Comparison of ENCODE assay signal across 8 mouse cellular contexts in genomic region chr5:31200327-31200768, GRCm38 (mm10). TPM values are rescaled to one million over a fixed set of nuclear protein-coding genes. Genes with fewer than 3 reads are reported as not detected.
DNase-seq lines count a peak whose midpoint lies in the region; ATAC-seq lines count a peak whose summit lies in the region.

No protein-coding gene starts in this region.

- 88% methylated on average over 27 of the region's 27 CpGs for WGBS in lung, embryonic 16.5 days
- 92% methylated on average over 27 of the region's 27 CpGs for WGBS in midbrain, embryonic 15.5 days

- peak overlapping the region; percentile 62 for H3K4me2 ChIP-seq in lung, embryonic 16.5 days (ENCODE audit: low read depth, low read length)
- H3K4me2 ChIP-seq in midbrain, embryonic 15.5 days, result peak overlapping the region; percentile 64

- ATAC-seq in lung, embryonic 16.5 days (ENCODE audit: low read depth), result no peak
- ATAC-seq in midbrain, embryonic 15.5 days (replicated peaks), result no peak

- DNase-seq in adrenal gland, postnatal 10 days, result peak; percentile 42
- DNase-seq in adrenal gland, postnatal 14 days, result no peak
- no peak for DNase-seq in lung, postnatal 36 days
- peak; percentile 21 for DNase-seq in induced T-regulatory cell, adult 2 months (ENCODE audit: low read depth)
- DNase-seq in urinary bladder, postnatal 36 days (ENCODE audit: low spot score in 2 of 2), result no peak
- DNase-seq in T-cell, adult 2 months (ENCODE audit: low spot score), result no peak

- peaks cover 4% of the 10 kb centered on the region for H3K9me3 ChIP-seq in lung, embryonic 16.5 days (ENCODE audit: control insufficient read depth, low read length)
- H3K9me3 ChIP-seq in midbrain, embryonic 15.5 days, result peaks cover 4% of the 10 kb centered on the region

- H3K9ac ChIP-seq in lung, embryonic 16.5 days (ENCODE audit: low read length), result no peak overlapping the region
- H3K9ac ChIP-seq in midbrain, embryonic 15.5 days, result no peak overlapping the region

- H3K27ac ChIP-seq in lung, embryonic 16.5 days (ENCODE audit: low read length), result no peak overlapping the region
- H3K27ac ChIP-seq in midbrain, embryonic 15.5 days, result no peak overlapping the region

- H3K36me3 ChIP-seq in lung, embryonic 16.5 days (ENCODE audit: control insufficient read depth, insufficient read depth, low read length), result peaks cover 66% of the 10 kb centered on the region
- peaks cover 74% of the 10 kb centered on the region for H3K36me3 ChIP-seq in midbrain, embryonic 15.5 days (replicated peaks)

- H3K27me3 ChIP-seq in lung, embryonic 16.5 days (ENCODE audit: control insufficient read depth, insufficient read depth, low read depth, low read length), result no peaks in the 10 kb centered on the region
- H3K27me3 ChIP-seq in midbrain, embryonic 15.5 days (replicated peaks), result no peaks in the 10 kb centered on the region

- H3K4me3 ChIP-seq in lung, embryonic 16.5 days (ENCODE audit: low read length), result peak overlapping the region; percentile 80; the same call in 1 of the 2 replicates
- H3K4me3 ChIP-seq in midbrain, embryonic 15.5 days, result 0 out of 2 replicates have a peak overlapping the region, but pooled peaks have one; percentile 4

- peaks cover 11% of the 10 kb centered on the region for H3K4me1 ChIP-seq in lung, embryonic 16.5 days (replicated peaks; ENCODE audit: control insufficient read depth, insufficient read depth, low read length)
- peaks cover 27% of the 10 kb centered on the region for H3K4me1 ChIP-seq in midbrain, embryonic 15.5 days

RNA-seq across cellular contexts. Expression of gene Zfp513, which starts 1.8 kb away (rescaled TPM):
- 10 to 100 TPM; 23.0 to 23.7 TPM for total RNA-seq in adrenal gland, postnatal 10 days (2021)
- 25.8 and 27.9 TPM in 2 replicates for total RNA-seq in adrenal gland, postnatal 14 days (2021)
- polyA plus RNA-seq in lung, embryonic 16.5 days (2015; fragmentation: Nextera tagmentation; extraction: Ambion mirVana), result 5.8 and 6.6 TPM in 2 replicates
- polyA plus RNA-seq in midbrain, embryonic 15.5 days (2015; fragmentation: Nextera tagmentation; extraction: Ambion mirVana), result 17.0 and 19.4 TPM in 2 replicates

RNA-seq across cellular contexts. Expression of gene Eif2b4, which starts 7.1 kb away (rescaled TPM):
- total RNA-seq in adrenal gland, postnatal 10 days (2021), result 10 to 100 TPM; 38.9 to 48.2 TPM
- 42.7 and 64.9 TPM in 2 replicates for total RNA-seq in adrenal gland, postnatal 14 days (2021)
- polyA plus RNA-seq in lung, embryonic 16.5 days (2015; fragmentation: Nextera tagmentation; extraction: Ambion mirVana), result 58.9 and 64.2 TPM in 2 replicates
- 85.0 and 92.1 TPM in 2 replicates for polyA plus RNA-seq in midbrain, embryonic 15.5 days (2015; fragmentation: Nextera tagmentation; extraction: Ambion mirVana)

RNA-seq across cellular contexts. Expression of gene Snx17, which starts 7.3 kb away (rescaled TPM):
- 10 to 100 TPM; 79.2 to 90.3 TPM for total RNA-seq in adrenal gland, postnatal 10 days (2021)
- 85.0 and 95.4 TPM in 2 replicates for total RNA-seq in adrenal gland, postnatal 14 days (2021)
- 144 and 145 TPM in 2 replicates for polyA plus RNA-seq in lung, embryonic 16.5 days (2015; fragmentation: Nextera tagmentation; extraction: Ambion mirVana)
- polyA plus RNA-seq in midbrain, embryonic 15.5 days (2015; fragmentation: Nextera tagmentation; extraction: Ambion mirVana), result 125 and 126 TPM in 2 replicates

RNA-seq across cellular contexts. Expression of gene Ppm1g, which starts 20.1 kb away (rescaled TPM):
- total RNA-seq in adrenal gland, postnatal 10 days (2021), result 100 to 1,000 TPM; 125 to 127 TPM
- total RNA-seq in adrenal gland, postnatal 14 days (2021), result 117 and 121 TPM in 2 replicates
- 122 and 126 TPM in 2 replicates for polyA plus RNA-seq in lung, embryonic 16.5 days (2015; fragmentation: Nextera tagmentation; extraction: Ambion mirVana)
- 191 and 200 TPM in 2 replicates for polyA plus RNA-seq in midbrain, embryonic 15.5 days (2015; fragmentation: Nextera tagmentation; extraction: Ambion mirVana)

RNA-seq across cellular contexts. Expression of gene Gtf3c2, which starts 20.4 kb away (rescaled TPM):
- 10 to 100 TPM; 46.3 to 64.2 TPM for total RNA-seq in adrenal gland, postnatal 10 days (2021)
- total RNA-seq in adrenal gland, postnatal 14 days (2021), result 54.3 and 58.6 TPM in 2 replicates
- polyA plus RNA-seq in lung, embryonic 16.5 days (2015; fragmentation: Nextera tagmentation; extraction: Ambion mirVana), result 72.4 and 78.2 TPM in 2 replicates
- 72.3 and 73.6 TPM in 2 replicates for polyA plus RNA-seq in midbrain, embryonic 15.5 days (2015; fragmentation: Nextera tagmentation; extraction: Ambion mirVana)

Comparison
In these comparisons a context has a peak if more than half of its experiments do, and no peak if none do; other contexts are left out.
1. DNase-seq: peak in adrenal gland, postnatal 10 days (single experiment) and induced T-regulatory cell, adult 2 months (single experiment); none in adrenal gland, postnatal 14 days (single experiment), lung, postnatal 36 days (single experiment), urinary bladder, postnatal 36 days (0 of 2) and T-cell, adult 2 months (single experiment).